Mouse (Mus musculus) cerebellum, postnatal 10 days (tissue): ENCODE data around the gene Tmc2.

ENCODE experiments used
- DNase-seq, 2 experiments: peaks; one replicate each; pipeline ENCODE4 v3.0.0; 2021; ENCODE audit warnings: mixed read lengths in 2 of 2

Gene Tmc2

GRCm38 (mm10) chr2:130303014-130303413 lies 108.0 kb downstream of the Tmc2 start:
- no peak for DNase-seq
